Mouse (Mus musculus): ENCODE data around the gene Fads1. TPM values are rescaled to one million over a fixed set of nuclear protein-coding genes. Genes with fewer than 3 reads are reported as not detected.

The Fads1 gene
- polyA plus RNA-seq, 1 experiment from 2014 or later, result 171 TPM

DNA sequence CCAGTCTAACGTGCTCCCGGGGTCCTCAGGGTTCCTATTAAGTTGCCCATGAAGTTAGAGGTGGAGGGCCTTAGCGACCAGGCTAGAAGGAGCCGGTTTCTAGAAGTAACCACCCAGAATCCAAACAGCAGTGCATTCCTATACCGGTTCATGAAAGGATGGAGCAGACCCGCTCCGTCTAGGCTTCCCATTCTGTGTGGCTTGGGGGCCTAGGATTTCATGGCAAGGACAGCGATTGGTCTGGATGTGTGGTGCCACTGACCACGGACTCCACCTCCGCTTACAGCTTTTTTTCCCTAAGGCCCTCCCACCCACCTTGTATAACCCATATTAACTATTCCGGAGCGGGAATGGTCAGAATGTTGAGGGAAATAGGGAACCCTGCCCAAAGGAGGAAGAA is 1.4 kb downstream of the Fads1 start:
- Histone ChIP-seq H3K4me3 (ENCODE audit: low read depth, low read length) (peak overlapping the region; percentile 94), H3K27me3 (ENCODE audit: control insufficient read depth, insufficient read depth, low read length) (no peaks in the 10 kb centered on the region), H3K9ac (ENCODE audit: low read length) (peak overlapping the region; percentile 98), H3K4me2 (ENCODE audit: low read depth) (peak overlapping the region; percentile 93), H3K9me3 (ENCODE audit: control insufficient read depth, low read length) (no peaks in the 10 kb centered on the region), H3K4me1 (ENCODE audit: control insufficient read depth, insufficient read depth, low read length) (no peaks in the 10 kb centered on the region), H3K36me3 (ENCODE audit: control insufficient read depth, insufficient read depth, low read length) (peaks cover 21% of the 10 kb centered on the region), H3K27ac (ENCODE audit: low read depth, low read length) (peak overlapping the region; percentile 96)
- DNase-seq (ENCODE audit: low spot score) (peak; percentile 42), ATAC-seq (ENCODE audit: insufficient read depth, low FRiP score, low TSS enrichment) (no peak)
- WGBS, result 10% methylated on average over 12 of the region's 12 CpGs

DNA sequence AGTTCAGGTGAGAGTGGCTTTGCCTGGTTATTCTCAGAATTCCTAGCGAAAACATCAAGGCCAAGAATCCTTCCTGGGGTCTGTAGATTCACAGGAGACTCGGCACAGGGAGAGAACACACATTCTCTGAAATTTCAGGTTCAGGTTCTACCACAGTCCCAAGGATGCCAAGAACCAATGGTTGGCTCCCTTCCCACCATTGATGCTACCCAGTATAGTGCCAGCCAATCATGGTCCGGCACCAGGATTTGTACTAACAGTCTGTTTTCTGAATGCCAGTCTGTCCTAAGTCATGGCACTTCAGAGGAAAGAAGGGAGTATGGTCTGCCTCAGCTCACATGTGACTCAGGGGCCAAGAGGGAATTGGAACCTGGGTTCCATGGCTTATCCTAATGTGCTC is 3.2 kb downstream of the Fads1 start:
- H3K4me1 ChIP-seq (ENCODE audit: control insufficient read depth, insufficient read depth, low read length), result no peaks in the 10 kb centered on the region
- no peak overlapping the region for H3K4me3 ChIP-seq (ENCODE audit: low read depth, low read length)
- no peak for DNase-seq (ENCODE audit: low spot score)
- no peak overlapping the region for H3K9ac ChIP-seq (ENCODE audit: low read length)
- WGBS, result 95% methylated on average over 3 of the region's 3 CpGs
- no peaks in the 10 kb centered on the region for H3K27me3 ChIP-seq (ENCODE audit: control insufficient read depth, insufficient read depth, low read length)
- no peak for ATAC-seq (ENCODE audit: insufficient read depth, low FRiP score, low TSS enrichment)
- no peak overlapping the region for H3K4me2 ChIP-seq (ENCODE audit: low read depth)
- H3K36me3 ChIP-seq (ENCODE audit: control insufficient read depth, insufficient read depth, low read length), result peaks cover 28% of the 10 kb centered on the region
- H3K27ac ChIP-seq (ENCODE audit: low read depth, low read length), result no peak overlapping the region
- no peaks in the 10 kb centered on the region for H3K9me3 ChIP-seq (ENCODE audit: control insufficient read depth, low read length)

DNA sequence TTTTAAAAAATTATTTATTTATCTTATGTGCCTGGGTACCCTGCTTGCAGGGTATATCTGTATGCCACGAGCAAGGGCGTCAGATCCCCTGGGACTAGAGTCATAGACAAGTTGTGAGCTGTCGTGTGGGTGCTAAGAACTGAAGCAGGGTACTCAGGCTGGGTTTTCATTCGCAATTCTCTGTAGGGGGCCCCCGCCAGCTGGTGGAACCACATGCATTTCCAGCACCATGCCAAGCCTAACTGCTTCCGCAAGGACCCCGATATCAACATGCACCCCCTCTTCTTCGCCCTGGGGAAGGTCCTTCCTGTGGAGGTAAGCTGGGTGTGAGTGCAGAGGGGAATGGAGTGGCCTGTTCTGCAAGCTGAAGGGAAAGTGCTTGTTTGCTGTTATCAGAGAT is 3.9 kb downstream of the Fads1 start:
- Histone ChIP-seq H3K4me2 (ENCODE audit: low read depth) (no peak overlapping the region), H3K9ac (ENCODE audit: low read length) (no peak overlapping the region), H3K27ac (ENCODE audit: low read depth, low read length) (no peak overlapping the region), H3K9me3 (ENCODE audit: control insufficient read depth, low read length) (no peaks in the 10 kb centered on the region), H3K27me3 (ENCODE audit: control insufficient read depth, insufficient read depth, low read length) (no peaks in the 10 kb centered on the region), H3K36me3 (ENCODE audit: control insufficient read depth, insufficient read depth, low read length) (peaks cover 32% of the 10 kb centered on the region), H3K4me1 (ENCODE audit: control insufficient read depth, insufficient read depth, low read length) (no peaks in the 10 kb centered on the region), H3K4me3 (ENCODE audit: low read depth, low read length) (no peak overlapping the region)
- WGBS, result 93% methylated on average over 8 of the region's 8 CpGs
- no peak for ATAC-seq (ENCODE audit: insufficient read depth, low FRiP score, low TSS enrichment)
- no peak for DNase-seq (ENCODE audit: low spot score)

DNA sequence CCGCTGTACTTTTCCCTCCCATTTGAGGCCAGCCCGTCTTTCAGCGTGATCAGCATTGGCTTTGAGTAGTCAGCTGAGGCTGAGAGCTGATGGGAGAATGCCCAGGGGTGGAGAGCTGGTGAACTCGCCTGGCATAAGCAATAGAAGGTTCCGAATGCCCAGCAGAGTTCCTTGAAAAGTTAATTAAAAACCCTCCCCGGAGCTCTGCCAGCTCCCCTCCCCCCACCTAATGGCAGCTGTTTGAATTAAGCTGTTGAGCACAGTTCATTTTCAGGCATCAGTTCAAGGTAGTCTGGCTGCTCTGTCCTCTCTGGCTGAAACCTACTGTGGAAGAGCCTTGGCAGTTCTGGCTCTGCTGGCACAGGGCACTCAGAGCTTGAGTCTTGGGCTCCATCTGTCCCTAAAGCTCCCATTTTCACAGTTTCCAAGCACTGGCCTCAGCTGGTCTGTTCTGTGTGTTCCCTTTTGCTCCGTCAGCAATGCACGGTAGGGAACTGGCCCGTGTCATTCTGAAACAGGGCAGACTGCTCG is 5.7 kb downstream of the Fads1 start:
- DNase-seq (ENCODE audit: low spot score), result no peak
- ATAC-seq (ENCODE audit: insufficient read depth, low FRiP score, low TSS enrichment), result no peak
- Histone ChIP-seq H3K9ac (ENCODE audit: low read length) (no peak overlapping the region), H3K27me3 (ENCODE audit: control insufficient read depth, insufficient read depth, low read length) (no peaks in the 10 kb centered on the region), H3K4me1 (ENCODE audit: control insufficient read depth, insufficient read depth, low read length) (no peaks in the 10 kb centered on the region), H3K36me3 (ENCODE audit: control insufficient read depth, insufficient read depth, low read length) (peaks cover 41% of the 10 kb centered on the region), H3K9me3 (ENCODE audit: control insufficient read depth, low read length) (no peaks in the 10 kb centered on the region), H3K27ac (ENCODE audit: low read depth, low read length) (no peak overlapping the region), H3K4me2 (ENCODE audit: low read depth) (no peak overlapping the region), H3K4me3 (ENCODE audit: low read depth, low read length) (no peak overlapping the region)
- WGBS, result 87% methylated on average over 10 of the region's 10 CpGs

DNA sequence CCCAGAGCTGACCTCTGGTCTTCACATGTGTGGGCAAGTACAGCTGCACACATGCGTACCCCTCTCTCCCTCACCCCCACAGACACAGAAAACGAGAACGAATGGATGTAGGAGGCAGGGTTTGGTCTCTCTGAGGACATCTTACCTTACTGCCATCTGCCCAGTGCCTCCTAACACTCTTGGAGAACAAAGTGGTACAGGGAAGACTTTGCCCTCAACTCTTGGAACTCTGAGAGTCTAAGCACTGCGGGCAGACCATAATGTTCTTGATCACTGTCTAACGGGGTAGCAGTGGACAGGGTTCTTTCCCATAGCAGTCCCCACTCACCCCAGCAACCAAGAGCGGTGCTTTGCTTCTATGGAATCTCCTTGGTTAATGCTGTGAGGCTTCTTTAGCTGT is 6.3 kb downstream of the Fads1 start:
- H3K4me3 ChIP-seq (ENCODE audit: low read depth, low read length), result no peak overlapping the region
- H3K9ac ChIP-seq (ENCODE audit: low read length), result no peak overlapping the region
- no peaks in the 10 kb centered on the region for H3K9me3 ChIP-seq (ENCODE audit: control insufficient read depth, low read length)
- peaks cover 47% of the 10 kb centered on the region for H3K36me3 ChIP-seq (ENCODE audit: control insufficient read depth, insufficient read depth, low read length)
- WGBS, result 91% methylated on average over 6 of the region's 6 CpGs
- H3K27ac ChIP-seq (ENCODE audit: low read depth, low read length), result no peak overlapping the region
- no peak overlapping the region for H3K4me2 ChIP-seq (ENCODE audit: low read depth)
- no peaks in the 10 kb centered on the region for H3K4me1 ChIP-seq (ENCODE audit: control insufficient read depth, insufficient read depth, low read length)
- ATAC-seq (ENCODE audit: insufficient read depth, low FRiP score, low TSS enrichment) (no peak), DNase-seq (ENCODE audit: low spot score) (no peak)
- no peaks in the 10 kb centered on the region for H3K27me3 ChIP-seq (ENCODE audit: control insufficient read depth, insufficient read depth, low read length)

DNA sequence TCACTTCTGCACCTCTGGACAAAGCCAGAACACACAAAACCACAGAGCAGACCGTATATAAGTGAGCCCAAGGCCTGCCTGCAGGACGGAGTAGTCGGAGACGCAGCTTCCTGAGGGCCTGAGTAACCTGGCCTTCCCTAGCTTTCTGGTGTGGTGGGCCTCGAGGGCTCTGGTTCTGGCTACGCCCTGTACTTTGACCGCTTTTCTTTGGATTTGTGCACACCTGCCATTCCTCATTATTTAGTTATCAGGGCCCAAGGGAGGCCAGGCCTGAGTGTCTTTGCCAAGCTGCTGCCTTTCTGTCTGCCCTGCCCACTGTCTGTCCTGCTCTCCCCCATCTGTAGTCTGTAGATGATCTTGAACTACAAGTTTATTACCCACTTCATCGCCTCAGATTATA is 7.3 kb downstream of the Fads1 start:
- Histone ChIP-seq H3K4me1 (ENCODE audit: control insufficient read depth, insufficient read depth, low read length) (no peaks in the 10 kb centered on the region), H3K9ac (ENCODE audit: low read length) (no peak overlapping the region), H3K4me2 (ENCODE audit: low read depth) (no peak overlapping the region), H3K9me3 (ENCODE audit: control insufficient read depth, low read length) (no peaks in the 10 kb centered on the region), H3K36me3 (ENCODE audit: control insufficient read depth, insufficient read depth, low read length) (peaks cover 54% of the 10 kb centered on the region), H3K27ac (ENCODE audit: low read depth, low read length) (no peak overlapping the region), H3K27me3 (ENCODE audit: control insufficient read depth, insufficient read depth, low read length) (no peaks in the 10 kb centered on the region), H3K4me3 (ENCODE audit: low read depth, low read length) (no peak overlapping the region)
- DNase-seq (ENCODE audit: low spot score) (no peak), ATAC-seq (ENCODE audit: insufficient read depth, low FRiP score, low TSS enrichment) (no peak)
- WGBS, result 96% methylated on average over 8 of the region's 8 CpGs

DNA sequence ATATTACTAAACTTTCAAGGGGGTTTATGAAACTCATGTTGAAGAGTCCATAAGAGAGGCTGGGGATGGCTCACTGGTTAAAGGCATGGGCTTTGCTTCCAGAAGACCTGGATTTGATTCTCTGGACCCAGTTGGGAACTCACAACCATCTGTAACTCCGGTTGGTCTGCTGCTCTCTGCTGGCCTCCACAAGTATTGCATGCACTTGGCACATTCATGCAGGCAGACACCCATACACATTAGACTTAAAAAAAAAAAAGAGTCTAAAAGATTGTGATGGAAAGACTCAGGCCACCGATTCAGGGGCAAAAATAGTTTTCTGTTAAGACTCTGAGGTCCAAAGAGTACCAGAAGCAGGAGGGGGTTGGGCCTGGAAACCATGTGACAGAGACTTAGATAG is 8.1 kb downstream of the Fads1 start:
- ATAC-seq (ENCODE audit: insufficient read depth, low FRiP score, low TSS enrichment) (no peak), DNase-seq (ENCODE audit: low spot score) (peak; percentile 71)
- 51% methylated on average over 2 of the region's 2 CpGs for WGBS
- no peaks in the 10 kb centered on the region for H3K4me1 ChIP-seq (ENCODE audit: control insufficient read depth, insufficient read depth, low read length)
- H3K9me3 ChIP-seq (ENCODE audit: control insufficient read depth, low read length), result no peaks in the 10 kb centered on the region
- no peak overlapping the region for H3K4me2 ChIP-seq (ENCODE audit: low read depth)
- H3K36me3 ChIP-seq (ENCODE audit: control insufficient read depth, insufficient read depth, low read length), result peaks cover 52% of the 10 kb centered on the region
- no peak overlapping the region for H3K4me3 ChIP-seq (ENCODE audit: low read depth, low read length)
- H3K27ac ChIP-seq (ENCODE audit: low read depth, low read length), result no peak overlapping the region
- no peaks in the 10 kb centered on the region for H3K27me3 ChIP-seq (ENCODE audit: control insufficient read depth, insufficient read depth, low read length)
- H3K9ac ChIP-seq (ENCODE audit: low read length), result no peak overlapping the region

DNA sequence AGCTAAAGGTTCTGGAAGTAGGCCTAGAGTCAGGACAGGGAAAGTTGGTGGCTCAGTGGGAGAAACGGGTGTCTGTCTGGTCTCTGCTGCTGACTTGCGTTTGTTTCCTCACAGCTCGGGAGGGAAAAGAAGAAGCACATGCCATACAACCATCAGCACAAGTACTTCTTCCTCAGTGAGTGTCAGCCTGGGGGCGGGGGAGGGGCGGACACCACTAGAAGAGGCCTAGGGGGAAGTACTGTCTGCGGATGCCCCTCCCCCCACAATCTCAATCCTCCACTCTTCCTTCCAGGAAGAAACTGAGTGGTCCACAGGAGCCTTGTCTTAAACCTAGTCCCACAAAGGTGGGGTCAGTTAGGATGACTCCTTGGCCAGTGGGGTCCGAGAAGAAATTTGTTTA is 8.6 kb downstream of the Fads1 start:
- no peak overlapping the region for H3K4me2 ChIP-seq (ENCODE audit: low read depth)
- H3K4me1 ChIP-seq (ENCODE audit: control insufficient read depth, insufficient read depth, low read length), result no peaks in the 10 kb centered on the region
- WGBS, result 78% methylated on average over 7 of the region's 7 CpGs
- H3K36me3 ChIP-seq (ENCODE audit: control insufficient read depth, insufficient read depth, low read length), result peaks cover 48% of the 10 kb centered on the region
- H3K4me3 ChIP-seq (ENCODE audit: low read depth, low read length), result no peak overlapping the region
- DNase-seq (ENCODE audit: low spot score) (no peak), ATAC-seq (ENCODE audit: insufficient read depth, low FRiP score, low TSS enrichment) (no peak)
- H3K9ac ChIP-seq (ENCODE audit: low read length), result no peak overlapping the region
- no peaks in the 10 kb centered on the region for H3K27me3 ChIP-seq (ENCODE audit: control insufficient read depth, insufficient read depth, low read length)
- H3K9me3 ChIP-seq (ENCODE audit: control insufficient read depth, low read length), result no peaks in the 10 kb centered on the region
- H3K27ac ChIP-seq (ENCODE audit: low read depth, low read length), result no peak overlapping the region

DNA sequence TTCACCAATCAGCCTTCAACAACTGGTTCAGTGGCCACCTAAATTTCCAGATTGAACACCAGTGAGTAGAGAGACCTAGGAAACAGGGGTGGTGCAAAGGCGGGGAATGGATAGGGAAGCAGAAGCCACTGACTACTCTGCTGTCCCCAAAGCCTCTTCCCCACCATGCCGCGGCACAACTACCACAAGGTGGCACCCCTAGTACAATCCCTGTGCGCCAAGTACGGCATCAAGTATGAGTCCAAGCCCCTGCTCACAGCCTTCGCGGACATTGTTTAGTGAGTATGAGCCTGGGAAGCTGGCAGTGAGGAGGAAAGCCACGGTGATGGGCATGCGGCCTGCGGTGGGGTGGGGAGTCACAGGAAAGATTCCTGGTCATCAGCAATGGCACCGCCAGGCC is 11.6 kb downstream of the Fads1 start:
- Histone ChIP-seq H3K9ac (ENCODE audit: low read length) (no peak overlapping the region), H3K4me3 (ENCODE audit: low read depth, low read length) (no peak overlapping the region), H3K9me3 (ENCODE audit: control insufficient read depth, low read length) (no peaks in the 10 kb centered on the region), H3K4me2 (ENCODE audit: low read depth) (no peak overlapping the region), H3K27ac (ENCODE audit: low read depth, low read length) (no peak overlapping the region), H3K4me1 (ENCODE audit: control insufficient read depth, insufficient read depth, low read length) (no peaks in the 10 kb centered on the region), H3K27me3 (ENCODE audit: control insufficient read depth, insufficient read depth, low read length) (no peaks in the 10 kb centered on the region), H3K36me3 (ENCODE audit: control insufficient read depth, insufficient read depth, low read length) (peaks cover 36% of the 10 kb centered on the region)
- WGBS, result 86% methylated on average over 11 of the region's 11 CpGs
- ATAC-seq (ENCODE audit: insufficient read depth, low FRiP score, low TSS enrichment) (no peak), DNase-seq (ENCODE audit: low spot score) (no peak)

Measured in neural tube, embryonic 11.5 days (tissue).